Mouse (Mus musculus) layer of hippocampus, adult 18-20 months (tissue): Measurements from ENCODE around the gene Pomgnt2. TPM values are rescaled to one million over a fixed set of nuclear protein-coding genes. Genes with fewer than 3 reads are reported as not detected.

Source experiments
- DNase-seq, 2 experiments: peaks; one replicate each; pipeline ENCODE4 v3.0.0; 2022; ENCODE audit warnings: low spot score in 2 of 2
- total RNA-seq, 2 experiments: library from RNA; stranded (reverse); gene quantifications; 2 replicates each; pipeline ENCODE4 v1.2.3; 2021

Pomgnt2 gene
- total RNA-seq, 2 experiments from 2014 or later = 45.4 to 45.5 TPM

DNA sequence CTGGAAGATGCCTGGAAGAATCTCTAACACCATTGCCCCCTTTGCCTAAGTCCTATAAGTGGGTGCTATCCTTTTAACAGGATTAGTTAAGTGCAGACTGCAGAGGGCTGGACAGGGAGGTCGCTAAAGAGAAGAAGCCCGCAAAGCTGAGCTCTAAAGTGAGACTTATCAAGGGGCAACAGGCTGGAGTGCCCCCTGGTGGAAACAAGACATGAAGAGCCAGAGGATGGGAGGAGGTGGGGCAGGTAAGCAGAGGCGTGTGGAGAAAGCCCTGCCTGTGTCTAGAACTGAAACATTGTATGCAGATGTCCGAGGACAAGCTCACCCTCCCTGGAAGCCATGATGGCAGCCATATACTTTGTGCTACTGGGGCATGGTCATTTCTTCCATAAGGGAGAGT, 16.7 kb upstream of the Pomgnt2 start:
- DNase-seq = no peak

DNA sequence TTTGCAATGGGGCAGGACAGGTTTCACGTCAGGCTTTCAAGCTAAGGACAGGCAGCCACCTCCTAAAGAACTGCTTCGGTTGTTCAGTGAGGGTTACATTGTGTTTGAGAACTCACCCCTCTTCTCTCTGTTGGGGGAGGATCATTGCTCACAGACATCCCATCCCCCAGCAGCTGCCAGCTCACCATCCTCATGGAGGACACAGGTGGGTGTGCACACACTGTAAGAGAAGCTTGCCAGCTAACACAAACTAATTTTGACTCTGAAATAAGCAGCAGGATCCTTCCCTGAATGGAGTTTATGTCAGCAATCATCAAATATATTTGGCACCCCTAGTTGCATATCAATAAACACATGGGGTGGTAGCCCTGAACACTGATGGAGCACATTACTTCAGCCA, 15.9 kb upstream of the Pomgnt2 start:
- DNase-seq = peak in 1 of 2 experiments; percentile 62

DNA sequence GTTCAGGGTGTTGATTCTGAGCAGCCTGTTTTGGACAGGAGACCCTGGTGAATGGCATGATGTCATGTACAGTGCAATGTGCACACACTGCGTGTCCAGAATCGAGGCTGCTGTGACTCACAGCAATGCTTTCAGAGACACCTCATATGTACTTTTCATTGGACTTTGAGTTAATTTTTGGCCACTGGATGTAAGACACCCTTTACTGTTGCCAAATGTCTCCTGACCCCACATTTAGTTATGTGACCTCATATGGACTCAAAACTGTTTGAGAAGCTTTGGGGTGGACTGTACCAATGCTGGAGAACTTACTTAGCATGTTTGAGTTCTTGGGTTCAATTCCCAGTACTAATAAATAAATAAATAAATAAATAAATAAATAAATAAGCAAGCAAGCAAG, 13.8 kb upstream of the Pomgnt2 start:
- no peak for DNase-seq

DNA sequence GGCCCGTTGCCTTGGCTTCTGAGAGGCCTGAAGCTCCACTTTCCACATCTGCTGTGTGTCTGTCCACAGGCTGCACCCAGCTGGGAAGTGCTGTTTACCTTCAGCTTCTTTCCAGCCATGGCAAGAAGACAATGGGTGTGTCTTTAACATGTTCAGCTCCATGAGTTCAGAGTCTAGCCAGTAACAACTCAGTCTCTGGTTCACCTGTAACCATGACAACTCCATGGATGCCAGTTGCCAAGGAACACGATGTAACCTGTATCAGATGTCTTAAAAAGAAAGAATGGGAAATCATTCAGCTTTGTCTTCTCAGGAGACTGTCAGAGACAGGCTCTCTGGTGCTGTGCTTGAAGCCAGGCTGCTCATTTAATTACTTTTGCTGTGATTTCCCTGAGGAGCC, 12.0 kb upstream of the Pomgnt2 start:
- DNase-seq = peak in 1 of 2 experiments; percentile 20

DNA sequence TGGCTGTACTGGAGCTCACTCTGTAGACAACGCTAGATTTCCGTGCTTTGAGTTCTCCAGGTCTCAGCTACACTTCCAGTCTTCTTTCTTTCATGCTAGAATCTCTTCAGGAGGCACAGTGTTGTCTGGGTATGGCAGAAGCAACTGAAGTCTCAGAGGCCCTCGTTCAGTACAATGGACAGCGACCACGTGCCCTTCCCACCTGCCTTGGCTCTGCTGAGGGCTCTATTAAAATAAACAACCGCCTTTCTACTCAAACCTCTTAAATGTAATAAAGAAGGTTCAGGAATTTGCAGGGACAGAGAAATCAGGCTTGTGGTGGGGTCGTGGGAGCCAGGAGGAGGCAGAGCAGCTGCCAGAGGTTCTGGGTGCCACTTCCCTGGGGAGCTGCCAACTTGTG, 9.7 kb upstream of the Pomgnt2 start:
- peak in 1 of 2 experiments; percentile 64 for DNase-seq

DNA sequence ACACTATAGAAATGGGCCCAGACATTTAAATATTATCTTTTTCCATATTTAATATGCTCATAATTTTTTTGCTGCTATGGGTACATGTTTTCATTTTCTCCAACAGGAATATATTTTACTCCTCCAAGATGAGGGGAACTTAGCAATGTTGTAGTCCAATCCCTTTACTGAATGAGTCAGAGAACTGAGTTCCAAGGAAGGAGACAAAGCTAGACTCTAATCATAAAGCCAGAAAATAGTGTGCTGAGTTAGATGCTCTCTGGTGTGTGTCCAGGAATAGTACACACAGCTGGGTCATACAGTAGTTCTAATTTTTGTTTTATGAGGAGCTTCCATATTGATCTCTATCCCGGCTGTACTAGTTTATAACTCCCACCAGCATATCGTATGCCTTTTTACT, 9.3 kb upstream of the Pomgnt2 start:
- DNase-seq = no peak

DNA sequence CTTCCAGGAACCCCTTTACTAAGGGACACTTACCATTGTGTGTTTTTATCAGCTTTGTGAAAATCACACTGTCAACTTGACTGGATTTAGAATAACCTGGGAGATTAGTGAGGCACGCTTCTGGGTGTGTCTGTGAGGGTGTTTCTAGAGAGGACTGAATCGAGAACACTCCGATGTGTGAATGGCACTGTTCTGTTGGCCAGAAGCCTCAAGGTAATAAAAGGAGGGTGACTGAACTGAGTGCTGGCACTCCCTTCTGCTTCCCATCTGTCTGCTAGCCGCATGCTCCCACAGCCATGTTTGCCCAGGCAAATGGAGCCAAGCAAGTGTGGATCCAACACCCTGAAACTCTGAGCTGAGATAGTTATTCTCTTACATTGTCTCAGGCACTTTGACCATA, 1.1 kb upstream of the Pomgnt2 start:
- no peak for DNase-seq

DNA sequence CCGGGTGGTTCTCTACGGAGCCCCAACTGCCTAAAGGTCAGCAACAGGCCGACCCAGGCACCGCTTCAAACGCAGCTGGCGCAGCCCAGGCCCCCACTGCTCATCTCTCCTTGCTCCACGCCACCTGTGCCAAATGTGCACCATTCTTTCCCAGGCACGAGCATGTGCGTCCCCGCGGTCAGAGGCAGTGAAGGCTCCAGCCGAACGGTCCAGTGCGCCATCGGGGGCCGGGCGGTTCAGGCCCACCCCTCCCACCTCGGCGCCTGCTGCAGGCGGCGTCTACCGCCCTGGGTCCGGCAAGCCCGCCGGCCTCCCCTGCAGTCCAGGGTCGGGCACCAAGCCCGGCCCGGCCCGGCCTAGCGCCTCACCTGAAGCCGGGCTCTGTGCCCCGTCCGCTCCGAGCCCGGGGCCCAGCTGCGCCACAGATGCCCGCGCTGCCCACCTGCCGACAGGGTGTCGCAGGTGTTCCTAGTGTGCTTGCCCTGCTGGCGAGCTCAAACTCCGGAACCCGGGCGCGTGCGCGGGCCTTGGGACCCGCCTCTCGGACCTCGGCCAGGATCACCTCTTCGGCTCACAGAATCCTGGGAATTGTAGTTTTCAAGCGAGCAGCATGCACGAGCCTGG, 1.3 kb downstream of the Pomgnt2 start:
- DNase-seq = peak; percentile 86 to 93

DNA sequence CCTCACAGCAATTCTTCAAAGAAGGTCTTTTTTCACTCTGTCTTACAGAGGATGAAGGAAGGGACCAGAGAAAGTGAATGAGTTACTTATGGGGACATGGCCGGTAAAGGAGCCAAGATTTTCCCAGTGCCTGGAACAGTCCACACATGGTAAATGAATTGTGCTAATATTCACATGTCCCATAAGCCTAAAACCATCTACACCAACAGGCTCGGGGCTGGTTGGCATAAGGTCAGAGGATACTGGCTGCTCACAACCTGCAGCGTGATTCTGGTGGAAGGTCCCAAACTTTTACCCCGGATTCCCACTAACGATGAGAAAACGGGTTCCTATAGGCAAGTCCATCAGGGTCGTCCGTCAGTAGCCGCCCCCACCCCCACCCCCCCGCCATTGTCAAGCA, 1.8 kb downstream of the Pomgnt2 start:
- DNase-seq = no peak

DNA sequence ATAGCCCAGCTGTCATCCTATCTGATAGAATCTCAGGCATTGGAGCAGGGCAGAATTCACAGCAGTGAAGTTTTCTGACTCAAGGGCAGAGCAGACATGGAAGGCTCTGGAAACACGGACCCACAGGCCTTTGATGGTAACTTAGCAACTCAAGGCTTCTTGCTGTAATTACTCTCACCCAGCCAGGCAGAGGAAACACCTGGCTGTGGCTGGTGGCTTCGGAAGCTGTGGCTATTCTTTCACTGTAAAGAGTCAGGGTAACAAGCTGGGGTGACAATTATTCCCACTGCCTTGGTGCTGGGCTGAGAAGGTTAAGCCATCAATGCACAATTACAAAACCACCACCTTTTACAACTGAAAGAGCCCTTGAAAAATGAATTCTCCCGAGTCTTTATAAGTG, 3.9 kb downstream of the Pomgnt2 start:
- no peak for DNase-seq

DNA sequence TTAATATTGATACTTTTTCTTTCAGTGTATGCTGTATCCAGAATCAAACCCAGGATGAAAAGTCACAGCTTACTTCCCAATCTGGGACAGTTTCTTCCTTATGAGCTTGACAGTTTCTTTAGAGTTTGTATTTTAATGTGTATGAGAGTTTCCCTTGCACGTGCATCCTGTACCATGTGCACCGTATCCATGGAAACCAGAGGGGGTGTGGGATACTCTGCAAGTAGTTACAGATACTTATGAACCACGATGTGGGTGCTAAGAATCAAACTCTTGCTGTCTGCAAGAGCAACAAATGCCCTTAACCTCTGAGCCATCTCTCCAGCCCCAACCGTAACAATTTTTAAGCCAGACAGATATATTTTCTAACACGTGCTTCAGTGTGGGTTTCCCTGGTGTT, 5.9 kb downstream of the Pomgnt2 start:
- no peak for DNase-seq

DNA sequence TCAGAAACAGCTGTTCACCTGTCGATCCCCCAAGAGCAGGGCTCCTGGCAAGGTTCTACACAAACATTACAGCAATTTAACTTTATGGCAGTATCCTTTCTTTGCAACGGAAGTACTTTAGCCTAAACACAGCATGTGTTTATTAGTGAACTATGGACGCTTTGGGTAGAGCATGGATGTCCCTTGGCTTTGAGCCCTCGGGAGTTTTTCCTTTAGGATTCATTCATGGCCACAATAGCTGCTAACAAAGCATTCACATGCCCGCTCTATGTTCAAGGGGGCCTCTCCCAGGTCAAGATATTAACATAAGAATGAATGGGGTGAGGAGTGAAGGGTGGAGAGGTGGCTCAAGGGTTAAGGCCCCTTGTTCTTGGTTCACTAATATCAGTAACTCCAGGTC, 7.4 kb downstream of the Pomgnt2 start:
- no peak for DNase-seq

DNA sequence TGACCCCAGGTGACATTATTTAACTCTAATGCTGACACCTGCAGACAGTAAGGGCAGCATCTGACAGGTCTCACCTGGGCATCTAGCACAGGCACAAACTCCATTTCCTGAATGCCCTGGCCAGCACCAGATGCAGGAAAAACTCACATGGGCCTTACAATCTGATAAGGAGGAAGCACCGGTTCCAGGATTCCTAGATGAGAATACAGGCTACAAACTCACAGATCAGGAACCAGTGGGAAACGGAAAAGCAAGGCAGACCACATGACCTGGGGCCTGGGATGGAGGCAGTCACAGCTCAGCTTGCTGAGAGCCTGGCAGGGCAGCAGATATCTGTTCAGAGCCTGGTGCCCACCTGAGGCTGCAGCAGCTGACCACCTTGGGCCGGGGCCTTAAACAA, 8.0 kb downstream of the Pomgnt2 start:
- no peak for DNase-seq

DNA sequence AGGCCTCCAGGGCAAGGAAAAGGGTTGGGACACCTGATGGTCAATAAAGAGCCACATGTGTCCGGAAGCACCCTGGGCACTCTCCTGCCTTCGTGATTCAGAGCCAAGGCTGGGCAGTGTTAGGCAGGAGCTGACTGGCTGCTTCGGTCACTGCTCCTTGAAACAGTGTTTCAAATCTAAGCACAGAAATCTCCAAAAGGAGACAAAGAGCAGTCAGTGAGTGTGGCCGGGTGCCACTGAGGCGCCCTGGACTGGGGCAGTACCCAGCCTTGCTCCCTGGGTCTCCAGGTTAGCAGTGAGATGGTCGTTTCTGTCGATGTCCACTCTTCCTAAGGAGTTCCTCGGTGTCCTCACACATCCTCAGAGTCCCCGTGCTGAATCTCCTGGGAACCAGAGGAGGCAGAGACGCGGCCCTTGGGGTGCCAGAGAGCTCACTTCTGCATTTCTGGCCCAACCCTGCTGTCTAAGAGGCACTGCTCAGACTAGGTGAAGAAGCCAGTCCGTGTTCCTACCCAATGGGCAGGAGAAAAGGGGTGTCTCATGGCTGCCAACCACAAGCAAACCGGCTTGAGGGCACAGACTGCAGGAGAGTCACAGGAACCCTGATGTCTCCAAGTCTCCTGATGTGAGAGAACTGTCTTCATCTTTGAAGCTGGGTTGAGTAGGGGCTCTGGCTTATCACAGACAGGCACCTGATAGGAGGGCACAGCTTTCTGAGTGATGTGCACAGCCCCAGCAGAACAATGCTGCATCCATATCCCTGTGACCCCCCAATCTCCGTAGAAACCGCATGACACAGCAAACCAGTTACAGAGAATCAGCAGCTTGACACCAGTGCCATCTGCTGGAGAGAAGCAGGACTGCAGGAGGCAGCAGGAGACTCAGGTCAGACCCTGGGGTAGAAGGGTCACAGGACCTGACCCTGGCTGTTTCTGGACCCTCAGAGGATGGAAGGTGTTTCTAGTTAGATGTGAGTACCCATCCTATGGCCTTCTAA, 12.1 kb downstream of the Pomgnt2 start:
- peak; percentile 58 to 87 for DNase-seq

DNA sequence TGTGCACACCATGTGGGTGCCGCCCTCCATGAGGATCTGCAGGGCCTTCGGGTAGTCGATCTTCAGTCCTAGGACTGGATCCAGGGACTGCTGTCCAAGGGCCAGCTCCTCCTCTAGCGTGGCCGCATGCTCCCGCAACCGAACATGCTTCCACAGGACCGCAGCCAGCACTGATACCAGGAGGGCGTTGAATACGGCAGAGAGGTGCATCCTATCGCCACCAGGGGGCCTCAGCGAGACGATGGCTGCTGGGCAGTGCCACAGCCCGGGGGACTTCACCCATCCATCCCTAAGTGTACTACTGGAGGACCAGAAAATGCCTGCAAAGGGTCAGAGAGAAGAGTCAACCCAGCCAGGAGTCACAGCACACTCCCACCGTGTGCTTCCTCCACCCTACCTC, 13.4 kb downstream of the Pomgnt2 start:
- DNase-seq = peak; percentile 59 to 89

DNA sequence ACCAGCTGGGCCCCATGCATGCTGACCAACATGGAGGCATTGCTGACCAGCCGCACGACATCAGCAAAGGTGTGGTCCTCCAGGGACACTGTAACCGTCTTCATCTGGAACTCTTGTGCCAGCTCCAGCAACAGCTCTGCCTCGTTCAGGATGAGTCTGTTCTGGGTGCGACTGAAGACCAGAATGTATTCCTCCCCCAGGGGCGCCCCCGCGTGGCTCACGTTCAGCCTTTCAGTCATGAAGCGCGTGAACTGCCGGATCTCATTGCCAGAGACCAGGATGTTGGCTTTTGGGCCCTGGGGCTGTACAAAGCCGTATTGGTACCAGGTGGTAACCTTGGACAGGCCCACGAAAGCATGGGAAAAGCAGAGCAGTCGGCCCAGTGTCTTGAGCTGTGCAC, 14.2 kb downstream of the Pomgnt2 start:
- DNase-seq = peak in 1 of 2 experiments; percentile 68

DNA sequence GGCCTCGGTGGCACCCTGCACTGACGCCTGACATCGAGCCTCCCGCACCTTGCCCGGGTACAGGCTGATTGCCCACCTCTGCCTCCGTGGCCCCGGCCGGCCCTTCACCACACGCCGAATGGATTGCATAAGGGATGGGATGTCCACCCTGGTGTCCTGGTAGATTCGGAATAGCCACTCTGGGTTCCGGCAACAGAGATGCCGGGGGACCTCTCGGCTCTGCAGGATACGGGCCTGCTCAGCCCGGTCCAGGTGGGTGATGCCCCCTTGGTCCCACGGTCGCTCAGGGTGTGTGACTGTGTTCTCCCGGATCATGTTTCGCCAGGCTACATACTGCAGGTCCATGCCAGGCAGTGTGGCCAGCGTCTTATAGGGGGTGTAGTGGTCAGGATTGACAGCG, 14.7 kb downstream of the Pomgnt2 start:
- no peak for DNase-seq

DNA sequence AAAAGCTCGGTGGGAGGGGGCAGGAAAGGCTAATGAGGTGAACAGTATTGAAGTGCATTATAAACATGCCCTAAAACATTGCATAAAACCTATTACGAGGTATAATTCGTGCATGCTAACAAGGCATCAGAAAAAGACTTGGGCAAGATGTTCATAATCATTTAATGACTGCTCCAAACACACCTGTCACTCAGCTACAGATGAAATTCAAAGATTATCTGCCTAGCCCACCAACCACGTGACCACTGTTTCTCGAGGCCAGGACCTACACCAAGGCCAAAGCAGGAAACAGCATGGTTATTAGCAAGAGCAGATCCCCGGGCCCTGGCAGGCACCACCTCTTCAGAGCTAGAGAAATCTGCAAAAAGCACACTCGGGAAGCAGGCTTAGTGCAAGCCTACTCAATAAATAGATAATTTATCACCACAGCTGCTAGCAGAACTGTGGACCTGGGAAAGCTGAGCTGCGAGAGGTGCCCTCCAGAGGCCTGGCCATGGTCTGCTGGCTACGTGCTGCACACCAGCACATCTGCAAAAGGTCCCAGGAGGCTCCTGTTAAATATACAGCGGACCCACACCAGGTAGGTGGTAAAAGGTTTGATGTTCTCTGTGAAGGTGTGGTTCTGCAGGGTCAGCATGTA, 15.3 kb downstream of the Pomgnt2 start:
- DNase-seq = no peak

DNA sequence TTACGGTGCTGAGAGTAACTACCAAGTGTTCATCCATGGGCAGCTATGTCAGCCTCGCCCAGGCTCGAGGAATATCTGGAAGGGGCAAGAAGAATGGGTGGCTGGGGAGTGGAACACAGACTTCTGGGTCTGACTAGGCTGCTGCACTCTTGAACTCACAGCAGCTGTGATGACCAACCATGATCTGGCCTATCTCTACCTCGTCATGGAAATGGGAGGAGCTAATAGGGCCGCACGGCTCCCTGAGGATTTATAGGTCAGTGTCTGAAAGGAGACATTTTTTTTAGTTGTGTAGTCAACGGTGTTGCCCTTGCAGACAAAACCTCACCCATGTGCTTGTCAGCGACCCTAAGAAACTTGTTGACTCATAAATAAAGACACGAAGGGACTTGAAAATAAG, 15.9 kb downstream of the Pomgnt2 start:
- no peak for DNase-seq

DNA sequence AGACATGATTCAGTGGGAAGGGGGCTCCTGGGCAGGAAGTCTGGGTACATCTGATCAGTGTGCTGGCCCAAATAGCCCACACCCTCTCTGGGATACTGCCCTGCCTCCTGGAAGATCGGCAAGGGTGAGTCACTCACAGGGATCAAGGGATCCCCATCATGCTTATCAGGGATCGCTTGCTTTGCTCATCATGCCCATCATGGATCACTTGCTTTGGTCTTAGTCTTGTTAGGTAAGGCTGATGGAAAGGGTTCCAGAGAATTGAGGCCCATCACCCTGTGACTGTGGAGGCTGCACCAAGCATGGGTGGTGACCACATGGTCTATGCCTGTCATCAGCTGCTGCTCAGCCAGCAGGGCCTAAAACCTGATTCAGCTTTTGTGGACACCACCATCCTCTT, 21.6 kb downstream of the Pomgnt2 start:
- DNase-seq = no peak

DNA sequence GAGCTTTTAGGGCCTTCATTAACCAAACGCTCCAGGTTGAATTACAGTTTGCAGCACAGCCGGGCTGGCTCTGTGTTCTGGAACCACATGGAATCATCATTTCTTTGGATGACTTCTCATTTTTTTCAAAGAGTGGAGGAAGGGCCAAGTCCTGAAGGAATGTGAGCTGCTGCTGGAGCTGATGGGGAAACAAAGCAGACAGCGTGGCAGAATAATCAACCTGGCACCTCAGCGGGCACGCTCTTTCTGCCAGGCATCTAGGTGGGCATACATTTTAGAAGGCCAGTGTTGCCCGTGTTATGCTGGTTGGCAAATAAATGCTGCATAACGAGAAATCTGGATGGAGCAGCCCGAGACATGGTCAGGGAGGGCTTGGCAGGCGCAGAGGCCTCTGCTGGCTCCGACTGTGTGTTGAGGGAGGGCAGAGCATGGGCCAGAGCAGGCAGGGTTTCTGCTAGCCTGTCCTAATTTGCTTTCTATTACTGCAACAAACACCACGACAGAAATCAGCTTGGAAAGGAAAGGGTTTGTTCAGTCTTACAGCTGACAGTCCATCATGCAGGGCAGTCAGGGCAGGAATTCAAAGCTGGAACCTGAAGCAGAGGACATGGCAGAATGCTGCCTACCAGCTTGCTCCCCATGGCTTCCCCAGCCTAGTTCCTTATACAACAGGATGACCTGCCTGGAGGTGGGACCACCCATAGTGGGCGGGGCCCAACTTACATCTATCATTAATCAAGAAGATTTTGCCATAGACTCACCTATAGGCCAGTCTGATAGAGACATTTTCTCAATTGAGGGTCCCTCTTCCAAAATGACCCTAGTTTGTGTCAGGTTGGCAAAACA, 22.5 kb downstream of the Pomgnt2 start:
- DNase-seq = peak in 1 of 2 experiments; percentile 70
